Mouse (Mus musculus) CD8-positive naive resting alpha-beta T cell, adult 2 months (primary cell): ENCODE measurements at regions not wholly inside any gene's neighbourhood (a gene's known extent, or its start where the extent isn't known, plus 50 kb on each side); places are given as distances from the start of the nearest gene placed in this dataset.

ENCODE experiments used
- DNase-seq, 2 experiments: peaks; one replicate each; pipeline ENCODE4 v3.0.0; 2022; ENCODE audit warnings: low read depth in 2 of 2, low spot score in 2 of 2

- DNase-seq, result no peak
Measured at GRCm38 (mm10) chr16:84581166-84581565, 66.2 kb downstream of the A730009L09Rik start.

- DNase-seq, result peak; percentile 59 to 66
Measured at GRCm38 (mm10) chr16:84583323-84583722, 68.4 kb downstream of the A730009L09Rik start.

GRCm38 (mm10) chr16:84583773-84584229 lies 68.9 kb downstream of the A730009L09Rik start:
- DNase-seq, result peak; percentile 68 to 77

GRCm38 (mm10) chr16:84584724-84585399 lies 69.9 kb downstream of the A730009L09Rik start:
- peak; percentile 5 to 13 for DNase-seq

GRCm38 (mm10) chr16:84592978-84593377 lies 78.1 kb downstream of the A730009L09Rik start:
- no peak for DNase-seq

GRCm38 (mm10) chr16:84602969-84603368 lies 88.0 kb downstream of the A730009L09Rik start:
- DNase-seq, result no peak

GRCm38 (mm10) chr16:84603465-84604205 lies 88.7 kb downstream of the A730009L09Rik start:
- no peak for DNase-seq

- DNase-seq, result no peak
Measured at GRCm38 (mm10) chr16:84604272-84604975, 89.5 kb downstream of the A730009L09Rik start.

GRCm38 (mm10) chr16:84606010-84606803 lies 91.3 kb downstream of the A730009L09Rik start:
- no peak for DNase-seq

GRCm38 (mm10) chr16:84606804-84607095 lies 91.8 kb downstream of the A730009L09Rik start:
- no peak for DNase-seq

- no peak for DNase-seq
Measured at GRCm38 (mm10) chr16:84607503-84607902, 92.6 kb downstream of the A730009L09Rik start.

- no peak for DNase-seq
Measured at GRCm38 (mm10) chr16:84615683-84616082, 100.8 kb downstream of the A730009L09Rik start.

- DNase-seq, result no peak
Measured at GRCm38 (mm10) chr16:84616132-84616531, 101.2 kb downstream of the A730009L09Rik start.

- no peak for DNase-seq
Measured at GRCm38 (mm10) chr16:84618379-84618778, 103.5 kb downstream of the A730009L09Rik start.

- DNase-seq, result no peak
Measured at GRCm38 (mm10) chr16:84619876-84620275, 105.0 kb downstream of the A730009L09Rik start.

- no peak for DNase-seq
Measured at GRCm38 (mm10) chr16:84620861-84621260, 105.9 kb downstream of the A730009L09Rik start.

GRCm38 (mm10) chr16:84621300-84622031 lies 106.5 kb downstream of the A730009L09Rik start:
- peak; percentile 17 to 32 for DNase-seq

GRCm38 (mm10) chr16:84623346-84624085 lies 108.6 kb downstream of the A730009L09Rik start:
- DNase-seq, result no peak

- no peak for DNase-seq
Measured at GRCm38 (mm10) chr16:84624443-84625109, 109.7 kb downstream of the A730009L09Rik start.
